Mouse (Mus musculus) heart, postnatal 0 days (tissue): ENCODE results near the gene Etv4.
A peak's percentile ranks its signal among the peaks of the same experiment; 100 is the strongest.

ENCODE experiments used
- CTCF ChIP-seq: IDR thresholded peaks from 2 replicates; pipeline ENCODE4 v1.5.1; 2016; ENCODE audit warnings: antibody characterized with exemption, control low read depth, low read depth
- EP300 ChIP-seq: IDR thresholded peaks from 2 replicates; pipeline ENCODE4 v1.6.1; 2016; ENCODE audit warnings: antibody characterized with exemption, low read depth

DNA sequence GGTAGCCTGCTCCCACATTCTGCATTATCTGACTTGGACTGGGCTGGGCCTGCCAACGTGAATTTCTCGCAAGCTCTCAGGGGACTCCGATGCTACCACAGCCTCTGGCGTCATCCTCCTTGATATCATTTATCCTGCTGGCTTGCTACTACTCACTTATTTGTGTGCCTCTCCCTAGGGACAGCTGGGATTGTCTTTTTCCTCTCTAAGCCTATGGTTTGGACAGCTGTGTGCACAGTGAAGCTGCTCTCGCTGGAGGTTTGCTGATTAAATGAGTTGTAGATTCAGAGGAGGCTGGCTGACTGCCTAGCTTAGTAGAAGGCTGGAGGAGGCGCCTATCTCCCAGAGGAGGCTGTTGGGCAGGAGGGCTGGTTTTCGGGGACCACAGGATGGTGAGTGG lies 46.8 kb upstream of the Etv4 start:
- TF ChIP-seq CTCF (no peak), EP300 (0 out of 2 replicates have a peak, but pooled peaks have one; percentile 36)
